Mouse (Mus musculus) MEL (cell line): ENCODE data around the gene Nckap5l. TPM values are rescaled to one million over a fixed set of nuclear protein-coding genes. Genes with fewer than 3 reads are reported as not detected.

Experiments used
- DNase-seq: peaks from one replicate; pipeline ENCODE4 v3.0.0; 2011; ENCODE audit warnings: low read depth, low spot score
- H3K27ac ChIP-seq: 2 replicates; pipeline ENCODE4 v1.5.1; 2012; ENCODE audit warnings: low read depth, mild to moderate bottlenecking, control low read depth, low read length, moderate library complexity; ENCODE audit not compliant: control insufficient read depth
- H3K27me3 ChIP-seq, 2 experiments: fragments of 150-350 bp in 1 of 2; sonication (generic) in 1 of 2; 2 replicates each; pipeline ENCODE4 v1.6.1; 2012; ENCODE audit warnings: low read length in 2 of 2, mild to moderate bottlenecking in 2 of 2, improper control_type of control experiment in 1 of 2, moderate library complexity in 1 of 2; ENCODE audit not compliant: insufficient read depth in 2 of 2, control insufficient read depth in 1 of 2
- H3K36me3 ChIP-seq, 2 experiments: 2 replicates each; pipeline ENCODE4 v1.6.1; 2012 to 2014; ENCODE audit warnings: low read length in 2 of 2, improper control_type of control experiment in 1 of 2, inconsistent platforms in 1 of 2, mild to moderate bottlenecking in 1 of 2; ENCODE audit not compliant: insufficient read depth in 2 of 2, control insufficient read depth in 1 of 2
- H3K4me1 ChIP-seq, 2 experiments: fragments of 150-350 bp in 1 of 2; sonication (generic) in 1 of 2; 2 replicates each; pipeline ENCODE4 v1.6.1; 2012; ENCODE audit warnings: low read length in 2 of 2, improper control_type of control experiment in 1 of 2, mild to moderate bottlenecking in 1 of 2; ENCODE audit not compliant: insufficient read depth in 2 of 2, control insufficient read depth in 1 of 2
- H3K4me3 ChIP-seq, 2 experiments: fragments of 150-350 bp in 1 of 2; sonication (generic) in 1 of 2; 2 replicates each; pipeline ENCODE4 v1.5.1; 2012; ENCODE audit warnings: low read depth in 2 of 2, low read length in 2 of 2, mild to moderate bottlenecking in 2 of 2, moderate library complexity in 2 of 2, control low read depth in 1 of 2, improper control_type of control experiment in 1 of 2; ENCODE audit not compliant: control insufficient read depth in 1 of 2, insufficient read depth in 1 of 2
- H3K79me2 ChIP-seq: 2 replicates; pipeline ENCODE4 v1.6.1; 2012; ENCODE audit warnings: mild to moderate bottlenecking, low read length, moderate library complexity; ENCODE audit not compliant: control insufficient read depth, poor library complexity, insufficient read depth
- H3K9ac ChIP-seq: 2 replicates; pipeline ENCODE4 v1.6.1; 2012; ENCODE audit warnings: low read depth, mild to moderate bottlenecking, control low read depth, low read length, moderate library complexity; ENCODE audit not compliant: control insufficient read depth, poor library complexity, severe bottlenecking
- H3K9me3 ChIP-seq: fragments of 150-350 bp; sonication (generic); replicated peaks from 2 replicates; pipeline ENCODE4 v1.6.1; 2012; ENCODE audit warnings: mild to moderate bottlenecking, low read length, improper control_type of control experiment, moderate library complexity; ENCODE audit not compliant: insufficient read depth
- CTCF ChIP-seq, 3 experiments: IDR thresholded peaks in 2 of 3; conservative IDR thresholded peaks in 1 of 3; 2 replicates each; pipeline ENCODE4 v1.5.1; 2011 to 2012; ENCODE audit warnings: low read length in 3 of 3, low read depth in 2 of 3, mild to moderate bottlenecking in 2 of 3, improper control_type of control experiment in 1 of 3, inconsistent platforms in 1 of 3, mixed read lengths in 1 of 3, moderate library complexity in 1 of 3; ENCODE audit not compliant: control insufficient read depth in 1 of 3, insufficient read depth in 1 of 3, poor library complexity in 1 of 3, severe bottlenecking in 1 of 3
- JUND ChIP-seq: IDR thresholded peaks from 2 replicates; pipeline ENCODE4 v1.6.1; 2011; ENCODE audit warnings: low read depth, mild to moderate bottlenecking, improper control_type of control experiment, low read length
- MXI1 ChIP-seq: IDR thresholded peaks from 2 replicates; pipeline ENCODE4 v1.6.1; 2011; ENCODE audit warnings: mild to moderate bottlenecking, low read depth, low read length, improper control_type of control experiment
- NELFE ChIP-seq: IDR thresholded peaks from 2 replicates; pipeline ENCODE4 v1.6.1; 2011; ENCODE audit warnings: low read depth, low read length, improper control_type of control experiment
- POLR2AphosphoS5 ChIP-seq: IDR thresholded peaks from 2 replicates; pipeline ENCODE4 v1.6.1; 2012; ENCODE audit warnings: low read depth, borderline replicate concordance, mild to moderate bottlenecking, inconsistent platforms, low read length, moderate library complexity, mixed read lengths
- SIN3A ChIP-seq: IDR thresholded peaks from 2 replicates; pipeline ENCODE4 v1.6.1; 2012; ENCODE audit warnings: low read length, improper control_type of control experiment, inconsistent platforms
- USF1 ChIP-seq: IDR thresholded peaks from 2 replicates; pipeline ENCODE4 v1.6.1; 2014; ENCODE audit warnings: low read depth, mild to moderate bottlenecking, inconsistent platforms, low read length, improper control_type of control experiment, moderate library complexity
- ZKSCAN1 ChIP-seq: IDR thresholded peaks from 2 replicates; pipeline ENCODE4 v1.6.1; 2012; ENCODE audit warnings: low read depth, mild to moderate bottlenecking, inconsistent platforms, low read length, improper control_type of control experiment, moderate library complexity
- polyA plus RNA-seq, 2 experiments: library from polyadenylated mRNA; stranded (reverse) in 1 of 2; unstranded in 1 of 2; fragments of >175 nt in 1 of 2; fragments of >200 nt in 1 of 2; gene quantifications; 2 replicates each; pipeline versions ENCODE4 v1.2.1 to v1.2.4; 2012; ENCODE audit warnings: low replicate concordance in 2 of 2, low read depth in 1 of 2; ENCODE audit not compliant: insufficient read length in 2 of 2, insufficient read depth in 1 of 2, missing spikeins in 1 of 2
- total RNA-seq: library from RNA; depleted of rRNA; stranded (reverse); fragments of 300-350 nt; gene quantifications from 2 replicates; pipeline ENCODE4 v1.2.3, GENCODE M21; 2012

Nckap5l gene
- total and polyA plus RNA-seq, 3 experiments: 2.5 to 14.1 TPM; not detected in 1

DNA sequence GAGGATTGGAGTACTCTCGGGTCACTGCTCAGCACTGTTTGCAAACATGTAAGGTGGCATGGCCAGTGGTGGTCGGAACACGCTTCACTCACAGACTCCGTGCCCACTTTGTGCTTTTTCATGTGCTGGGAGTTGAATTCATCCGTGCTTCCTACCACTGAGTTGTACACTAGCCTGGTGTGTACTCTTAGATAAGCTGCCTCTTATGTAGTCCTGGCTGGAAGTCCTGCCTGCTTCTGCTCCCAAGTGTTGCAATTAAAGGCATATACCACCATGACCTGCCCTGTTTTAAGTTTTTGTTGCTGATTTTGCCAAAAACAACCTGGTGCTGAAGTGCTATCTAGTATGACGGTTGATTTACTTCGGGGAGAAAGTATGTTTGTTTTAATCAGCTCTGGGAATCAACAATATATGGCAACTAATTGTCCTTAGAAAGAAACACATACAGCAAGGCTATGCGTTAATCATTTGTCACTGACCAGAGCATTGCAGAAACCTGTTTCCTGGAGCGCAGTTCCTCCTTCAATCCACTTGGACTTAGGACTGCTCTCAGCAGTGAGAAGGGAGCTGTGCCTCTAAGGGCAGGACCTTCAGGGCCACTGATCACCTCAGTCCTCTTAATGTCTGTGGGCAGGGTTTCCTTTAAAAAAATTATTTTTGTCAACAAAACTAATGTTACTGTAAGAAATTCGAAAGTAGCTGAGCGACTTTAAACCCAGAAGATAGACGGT, 54.2 kb downstream of the Nckap5l start:
- peaks cover 0 to 8% of the 10 kb centered on the region in 2 experiments; a peak in 1 of 4 replicates for H3K4me1 ChIP-seq
- H3K27me3 ChIP-seq: no peaks in the 10 kb centered on the region
- H3K9ac ChIP-seq: no peak overlapping the region
- H3K9me3 ChIP-seq: no peaks in the 10 kb centered on the region
- no peak overlapping the region for H3K4me3 ChIP-seq
- DNase-seq: no peak
- peaks cover 6 to 46% of the 10 kb centered on the region in 2 experiments for H3K36me3 ChIP-seq
- no peak overlapping the region for H3K27ac ChIP-seq
- H3K79me2 ChIP-seq: peaks cover 28% of the 10 kb centered on the region
- TF ChIP-seq CTCF (IDR thresholded peaks at IDR 0.05 in 2 of 3, conservative IDR thresholded peaks at IDR 0.05 in 1 of 3; ENCODE audit: control insufficient read depth in 1 of 3, insufficient read depth in 1 of 3, low read depth in 2 of 3, low read length in 3 of 3, poor library complexity in 1 of 3, severe bottlenecking in 1 of 3) (peak in 1 of 3 experiments; percentile 17; a peak in 1 of 6 replicates), USF1 (no peak), NELFE (no peak), ZKSCAN1 (no peak)

DNA sequence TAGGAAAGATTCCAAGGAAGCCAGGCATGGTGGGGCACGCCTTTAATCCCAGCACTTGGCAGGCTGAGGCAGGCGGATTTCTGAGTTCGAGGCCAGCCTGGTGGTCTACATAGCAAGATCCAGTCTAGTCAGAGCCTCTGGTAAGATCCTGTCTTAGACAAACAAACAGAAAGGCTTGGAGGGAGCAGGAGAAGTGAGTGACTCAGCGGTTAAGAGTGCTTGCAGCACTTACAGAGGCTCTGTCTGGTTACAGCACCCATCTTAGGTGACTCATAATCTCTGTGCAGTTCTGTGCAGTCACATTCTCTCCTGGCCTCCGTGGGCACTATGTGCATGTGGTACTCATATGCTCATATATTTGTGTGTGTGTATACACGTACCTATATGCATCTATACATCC, 56.9 kb downstream of the Nckap5l start:
- Histone ChIP-seq H3K4me1 (peaks cover 10 to 23% of the 10 kb centered on the region in 2 experiments), H3K79me2 (peaks cover 53% of the 10 kb centered on the region), H3K36me3 (peaks cover 28 to 32% of the 10 kb centered on the region in 2 experiments), H3K9ac (no peak overlapping the region), H3K4me3 (no peak overlapping the region), H3K27ac (no peak overlapping the region)
- peak; percentile 78 for DNase-seq
- no peak for TF ChIP-seq MXI1
- TF ChIP-seq JUND: peak; percentile 30; the same call in 1 of the 2 replicates
- no peak for TF ChIP-seq ZKSCAN1
- TF ChIP-seq, all 39 proteins: peak for 1
- H3K27me3 ChIP-seq: no peaks in the 10 kb centered on the region
- H3K9me3 ChIP-seq: no peaks in the 10 kb centered on the region

DNA sequence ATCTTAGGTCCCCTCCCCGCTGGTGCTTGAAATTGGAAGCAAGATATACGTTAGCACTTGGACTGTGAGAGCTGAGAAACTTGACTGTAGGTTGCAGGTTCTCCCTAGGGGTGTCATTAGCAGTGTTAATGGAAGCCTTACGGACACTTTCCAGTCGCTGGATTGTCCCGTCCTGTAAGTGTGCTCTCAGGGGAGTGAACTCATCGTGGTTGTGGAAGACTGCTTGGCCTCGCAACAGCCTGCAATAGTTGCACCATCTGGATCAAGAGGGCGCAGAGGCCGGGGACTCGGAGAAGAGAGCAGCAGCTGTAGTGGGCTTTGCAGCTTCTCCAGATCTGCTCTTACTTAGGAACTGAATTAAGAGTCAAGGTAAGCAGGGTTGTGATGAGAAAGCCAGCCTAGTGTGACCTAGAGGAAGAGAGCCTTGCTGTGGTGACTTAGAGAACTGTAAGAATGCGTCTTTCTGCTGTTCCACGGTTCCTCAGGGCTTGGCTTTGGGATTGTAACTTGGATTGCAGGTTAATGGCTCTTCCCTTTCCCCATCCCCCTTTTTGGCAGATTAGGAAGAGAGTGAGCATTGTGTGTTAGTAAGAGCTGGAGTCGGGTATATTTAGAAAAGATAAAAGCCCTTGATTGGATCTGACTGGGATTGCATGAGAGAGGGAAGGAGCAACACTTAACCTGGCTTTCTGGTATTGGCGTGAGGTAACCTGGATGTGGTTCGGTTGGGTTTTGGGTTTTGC, 57.9 kb downstream of the Nckap5l start:
- Histone ChIP-seq H3K27me3 (no peaks in the 10 kb centered on the region), H3K4me3 (no peak overlapping the region), H3K36me3 (peaks cover 26 to 37% of the 10 kb centered on the region in 2 experiments), H3K4me1 (peaks cover 16 to 30% of the 10 kb centered on the region in 2 experiments), H3K9me3 (no peaks in the 10 kb centered on the region), H3K27ac (no peak overlapping the region), H3K79me2 (peaks cover 62% of the 10 kb centered on the region), H3K9ac (no peak overlapping the region)
- TF ChIP-seq POLR2AphosphoS5 (no peak), SIN3A (0 out of 2 replicates have a peak, but pooled peaks have one; percentile 25)
- no peak for DNase-seq
